Mouse (Mus musculus): Measurements from ENCODE around the gene Tmbim7.

DNA sequence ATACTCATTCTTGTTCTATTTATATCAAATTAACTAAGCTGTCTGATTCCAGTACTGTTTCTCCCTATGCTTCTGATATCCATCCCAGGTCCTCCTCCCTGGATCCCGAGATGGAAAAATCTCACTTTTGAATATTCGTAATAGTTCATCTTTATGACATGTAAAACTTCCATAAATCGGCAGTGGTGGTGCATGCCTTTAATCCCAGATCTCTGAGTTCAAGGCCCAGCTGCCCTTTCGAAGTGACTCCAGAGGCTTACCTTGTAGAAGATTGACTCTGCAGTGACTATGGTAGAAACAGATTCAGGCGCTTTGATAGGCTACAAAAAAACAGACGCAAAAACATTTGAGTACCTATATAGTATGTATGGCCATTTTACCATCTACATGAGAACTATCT, 6.4 kb upstream of the Tmbim7 start:
- TF ChIP-seq CTCF (conservative IDR thresholded peaks at IDR 0.05; ENCODE audit: low read length) (no peak), POU5F1 (IDR thresholded peaks at IDR 0.05; ENCODE audit: borderline replicate concordance, low read length) (no peak), NANOG (IDR thresholded peaks at IDR 0.05; ENCODE audit: borderline replicate concordance, low read length) (no peak)

Measured in E14TG2a.4 (cell line).